Mouse (Mus musculus) thymus, adult 2 months (tissue): ENCODE measurements around the gene Gm20388. TPM values are rescaled to one million over a fixed set of nuclear protein-coding genes. Genes with fewer than 3 reads are reported as not detected.

Experiments used
- DNase-seq: peaks from one replicate; pipeline ENCODE4 v3.0.0; 2021
- H3K27ac ChIP-seq: fragments of 200-500 bp; 2 replicates; pipeline ENCODE4 v1.5.1; 2012; ENCODE audit warnings: low read length, control low read depth; ENCODE audit not compliant: control insufficient read depth, insufficient read depth
- H3K27me3 ChIP-seq: fragments of 200-500 bp; 2 replicates; pipeline ENCODE4 v1.6.1; 2012; ENCODE audit warnings: mild to moderate bottlenecking, low read length, moderate library complexity, mixed read lengths; ENCODE audit not compliant: control insufficient read depth, insufficient read depth
- H3K36me3 ChIP-seq: fragments of 200-500 bp; 2 replicates; pipeline ENCODE4 v1.6.1; 2012; ENCODE audit warnings: mild to moderate bottlenecking, low read length, moderate library complexity; ENCODE audit not compliant: control insufficient read depth, insufficient read depth
- H3K4me1 ChIP-seq: fragments of 200-500 bp; replicated peaks from 2 replicates; pipeline ENCODE4 v1.6.1; 2012; ENCODE audit warnings: low read length; ENCODE audit not compliant: control insufficient read depth, insufficient read depth
- H3K4me3 ChIP-seq: fragments of 200-500 bp; 2 replicates; pipeline ENCODE4 v1.5.1; 2012; ENCODE audit warnings: mild to moderate bottlenecking, low read length, control low read depth, moderate library complexity; ENCODE audit not compliant: control insufficient read depth, insufficient read depth
- CTCF ChIP-seq: fragments of 200-500 bp; IDR thresholded peaks from 2 replicates; pipeline ENCODE4 v1.5.1; 2012; ENCODE audit warnings: mild to moderate bottlenecking, control low read depth, low read length, moderate library complexity, borderline replicate concordance; ENCODE audit not compliant: control insufficient read depth, poor library complexity, insufficient read depth; ENCODE audit errors: extremely low read depth
- POLR2A ChIP-seq: fragments of 200-500 bp; IDR thresholded peaks from 2 replicates; pipeline ENCODE4 v1.6.1; 2012; ENCODE audit warnings: mild to moderate bottlenecking, low read length, control low read depth, moderate library complexity; ENCODE audit not compliant: control insufficient read depth, poor library complexity, insufficient read depth; ENCODE audit errors: extremely low read depth
- WGBS: fragments of 180-500 bp; shearing (Covaris S2); methylation state at CpG from one replicate; pipeline ENCODE4 v1.1.7; 2018; 5-methylcytosine and 5-hydroxymethylcytosine counted together
- polyA plus RNA-seq: library from polyadenylated mRNA; depleted of rRNA; stranded (reverse); fragments of >200 nt; gene quantifications from 2 replicates; pipeline ENCODE4 v1.2.3, GENCODE M21; 2012

Gene Gm20388
- polyA plus RNA-seq, 1 experiment = 103 TPM

DNA sequence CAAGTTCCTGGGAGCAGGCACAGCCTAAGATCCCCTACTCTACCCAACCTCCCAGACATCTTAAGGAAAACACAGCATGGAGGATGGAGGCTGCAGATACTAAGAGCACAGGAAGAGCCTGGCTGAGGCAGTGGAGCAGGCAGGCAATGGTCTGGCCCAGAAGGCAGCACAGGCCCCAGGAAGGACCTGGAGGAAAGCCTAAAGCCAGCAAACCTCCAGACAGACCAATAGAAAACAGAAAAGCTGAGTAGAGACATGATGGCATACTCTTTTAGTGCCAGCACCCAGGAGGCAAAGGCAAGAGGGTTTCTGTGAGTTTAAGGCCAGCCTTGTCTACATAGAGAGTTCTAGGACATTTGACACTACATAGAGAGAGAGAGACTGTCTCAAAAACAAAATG is 1702.8 kb downstream of the Gm20388 start:
- Histone ChIP-seq H3K27me3 (no peaks in the 10 kb centered on the region), H3K4me3 (no peak overlapping the region), H3K36me3 (no peaks in the 10 kb centered on the region), H3K27ac (no peak overlapping the region), H3K4me1 (no peaks in the 10 kb centered on the region)
- no peak for DNase-seq
- TF ChIP-seq POLR2A = no peak
- no peak for TF ChIP-seq CTCF

DNA sequence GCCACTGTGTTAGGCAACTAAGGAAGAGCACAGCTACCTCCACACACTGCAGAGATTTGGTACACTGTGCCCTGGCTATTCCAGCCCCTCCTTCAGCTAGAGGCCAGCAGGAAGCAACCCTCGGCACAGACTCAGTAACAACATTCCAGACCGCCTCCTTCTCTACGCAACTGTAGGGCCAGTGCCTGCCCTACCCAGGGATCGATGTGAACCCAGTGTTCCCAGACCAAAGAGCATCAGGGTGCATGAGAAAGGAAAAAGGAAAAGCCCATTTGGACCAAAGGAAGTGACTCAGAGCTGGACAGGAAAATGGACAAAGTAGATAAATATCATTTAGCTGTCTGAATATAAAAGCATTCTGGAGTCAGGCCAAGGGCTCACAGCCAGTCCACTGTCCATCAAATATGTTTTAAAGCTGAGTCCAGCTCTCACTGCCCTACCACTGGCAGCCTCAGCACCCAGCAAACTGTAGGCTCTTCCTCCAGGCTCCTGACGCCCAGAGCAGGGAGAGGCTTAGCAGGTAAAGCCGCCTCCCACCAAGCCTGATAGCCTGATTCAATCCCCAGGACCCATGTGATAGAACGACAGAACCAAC is 1708.9 kb downstream of the Gm20388 start:
- no peak overlapping the region for H3K4me3 ChIP-seq
- H3K4me1 ChIP-seq = 0 out of 2 replicates have a peak, but pooled peaks cover 3% of the 10 kb centered on the region
- H3K27me3 ChIP-seq = no peaks in the 10 kb centered on the region
- H3K27ac ChIP-seq = no peak overlapping the region
- TF ChIP-seq POLR2A (no peak), CTCF (no peak)
- WGBS = 62% methylated on average over 7 of the region's 7 CpGs
- no peaks in the 10 kb centered on the region for H3K36me3 ChIP-seq
- no peak for DNase-seq

DNA sequence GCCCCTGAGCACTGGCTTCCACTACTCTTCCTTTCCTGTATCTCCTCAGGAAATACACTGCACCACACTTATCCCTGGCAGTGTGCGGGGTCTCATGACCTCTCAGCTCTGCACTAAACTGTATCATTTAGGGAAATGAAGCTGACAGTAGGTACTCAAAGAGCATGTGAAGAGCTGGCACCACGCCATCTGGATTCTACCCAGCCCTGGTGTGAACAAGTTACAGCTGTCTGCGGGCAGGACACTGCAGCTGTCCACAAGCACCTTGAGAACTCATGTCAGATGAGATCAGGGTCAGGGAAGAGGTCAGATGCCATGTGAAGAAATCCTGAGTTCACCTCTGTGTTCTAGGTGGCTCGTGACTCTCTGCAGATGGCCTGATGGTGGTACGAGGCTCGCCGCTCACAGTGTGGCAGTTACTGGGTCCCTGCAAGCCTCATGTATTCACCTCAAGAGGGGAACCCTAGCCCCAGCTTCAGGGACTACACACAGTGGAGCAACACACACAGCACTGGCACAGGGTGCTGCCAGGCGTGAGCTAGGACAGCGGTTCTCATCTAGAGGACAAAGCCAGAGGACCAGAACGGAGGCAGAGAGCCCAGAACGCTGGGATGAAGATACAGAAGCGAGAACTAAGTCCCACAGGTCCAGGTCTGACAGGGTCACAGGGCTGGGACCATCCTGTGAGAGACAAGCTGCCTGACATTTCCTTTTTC is 1710.3 kb downstream of the Gm20388 start:
- 0 out of 2 replicates have a peak, but pooled peaks cover 3% of the 10 kb centered on the region for H3K4me1 ChIP-seq

DNA sequence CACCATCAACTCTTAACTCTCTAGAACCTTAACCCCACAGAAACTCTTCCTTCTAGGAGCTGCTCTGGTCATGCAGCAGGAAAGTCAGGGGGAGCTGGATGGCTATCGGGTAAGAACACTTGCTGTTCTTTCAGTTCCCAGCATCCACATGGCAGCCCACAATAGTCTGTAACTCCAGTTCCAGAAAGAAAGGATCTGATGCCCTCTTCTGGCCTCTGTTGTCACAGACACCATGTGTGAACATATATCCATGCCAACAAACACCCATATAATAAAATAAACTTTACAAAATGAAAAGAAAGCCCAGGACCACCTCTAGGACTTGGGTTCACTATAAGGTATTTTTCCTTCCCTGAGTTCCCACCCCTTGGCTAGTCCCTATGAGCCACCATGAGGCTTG is 1711.2 kb downstream of the Gm20388 start:
- TF ChIP-seq CTCF (no peak), POLR2A (no peak)
- 0 out of 2 replicates have a peak, but pooled peaks cover 3% of the 10 kb centered on the region for H3K4me1 ChIP-seq

More for the DNA sequence above, 1710.3 kb downstream of the Gm20388 start:
- Histone ChIP-seq H3K36me3 (no peaks in the 10 kb centered on the region), H3K4me3 (no peak overlapping the region), H3K27me3 (no peaks in the 10 kb centered on the region), H3K27ac (no peak overlapping the region)
- TF ChIP-seq CTCF (no peak), POLR2A (no peak)
- WGBS = 83% methylated on average over 12 of the region's 12 CpGs
- no peak for DNase-seq

DNA sequence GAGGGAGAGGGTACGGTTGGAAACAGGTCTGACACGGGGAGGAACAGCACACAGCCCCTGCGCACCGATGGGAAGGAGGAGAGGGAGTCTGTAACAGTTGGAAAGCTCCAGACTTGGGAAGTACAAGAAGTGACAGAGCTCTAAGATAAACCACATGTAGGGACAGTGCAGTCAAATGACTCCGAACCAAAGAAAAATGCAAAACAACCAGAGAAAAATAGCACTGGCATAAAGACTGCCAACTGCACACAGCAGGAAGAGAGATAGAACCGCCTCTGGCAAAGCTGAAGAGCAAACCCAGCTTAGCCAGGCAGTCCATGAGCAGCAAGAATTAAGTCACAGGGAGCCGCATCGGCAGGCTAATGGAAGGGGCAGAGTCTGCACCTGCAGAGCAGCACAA is 1712.4 kb downstream of the Gm20388 start:
- 94% methylated on average over 8 of the region's 8 CpGs for WGBS
- H3K36me3 ChIP-seq = no peaks in the 10 kb centered on the region
- H3K4me1 ChIP-seq = 0 out of 2 replicates have a peak, but pooled peaks cover 3% of the 10 kb centered on the region
- H3K27me3 ChIP-seq = no peaks in the 10 kb centered on the region
- H3K27ac ChIP-seq = no peak overlapping the region
- H3K4me3 ChIP-seq = no peak overlapping the region
- DNase-seq = no peak
- TF ChIP-seq CTCF (no peak), POLR2A (no peak)

More for the DNA sequence above, 1711.2 kb downstream of the Gm20388 start:
- Histone ChIP-seq H3K27ac (no peak overlapping the region), H3K36me3 (no peaks in the 10 kb centered on the region), H3K4me3 (no peak overlapping the region), H3K27me3 (no peaks in the 10 kb centered on the region)
- DNase-seq = no peak
- 62% methylated on average over 1 of the region's 1 CpGs for WGBS

DNA sequence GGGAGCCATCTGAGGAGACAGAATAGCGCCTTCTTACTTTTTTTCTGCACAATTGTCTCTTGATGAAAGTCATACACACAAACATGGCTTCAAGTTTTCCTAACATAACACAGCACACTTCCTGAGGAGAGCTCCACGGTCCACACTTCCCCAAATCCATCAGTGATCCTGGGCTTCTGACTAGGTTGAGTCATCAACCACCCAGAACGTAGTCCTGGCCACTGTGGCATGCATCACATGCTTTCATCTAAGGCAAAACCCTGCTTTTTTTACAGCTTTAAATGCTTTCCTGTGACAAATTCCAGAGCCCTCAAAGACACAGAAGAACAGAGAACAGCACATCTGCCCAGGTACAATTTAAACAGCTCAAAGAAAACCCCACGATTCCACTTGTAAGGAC is 1718.0 kb downstream of the Gm20388 start:
- H3K4me3 ChIP-seq = no peak overlapping the region
- H3K27me3 ChIP-seq = no peaks in the 10 kb centered on the region
- 75% methylated on average over 4 of the region's 4 CpGs for WGBS
- DNase-seq = no peak
- no peaks in the 10 kb centered on the region for H3K4me1 ChIP-seq
- H3K27ac ChIP-seq = no peak overlapping the region
- TF ChIP-seq POLR2A (no peak), CTCF (no peak)
- H3K36me3 ChIP-seq = no peaks in the 10 kb centered on the region
